Mouse (Mus musculus) ES-E14 (cell line): ENCODE measurements at regions not wholly inside any gene's neighbourhood (a gene's known extent, or its start where the extent isn't known, plus 50 kb on each side); places are given as distances from the start of the nearest gene placed in this dataset.

ENCODE experiments used
- HCFC1 ChIP-seq: IDR thresholded peaks from 2 replicates; pipeline ENCODE4 v1.6.1; 2012; ENCODE audit warnings: low read length, inconsistent platforms, borderline replicate concordance; ENCODE audit not compliant: insufficient read depth
- MAFK ChIP-seq: IDR thresholded peaks from 2 replicates; pipeline ENCODE4 v1.6.1; 2014; ENCODE audit warnings: mild to moderate bottlenecking, low read depth, low read length, inconsistent platforms; ENCODE audit not compliant: insufficient read depth
- ZC3H11A ChIP-seq: IDR thresholded peaks from 2 replicates; pipeline ENCODE4 v1.6.1; 2012; ENCODE audit warnings: low read depth, mild to moderate bottlenecking, inconsistent platforms, low read length, borderline replicate concordance

- TF ChIP-seq HCFC1, result no peak
- TF ChIP-seq ZC3H11A, result no peak
- no peak for TF ChIP-seq MAFK
Observed at GRCm38 (mm10) chr13:97598507-97599431, 161.7 kb downstream of the Gm10260 start.
